Mouse (Mus musculus) ES-E14 (cell line): Measurements from ENCODE around the gene Vav3.

Experiments used
- CHD2 ChIP-seq: IDR thresholded peaks from 2 replicates; pipeline ENCODE4 v1.6.1; 2014; ENCODE audit warnings: mild to moderate bottlenecking, low read depth, low read length, inconsistent platforms
- HCFC1 ChIP-seq: IDR thresholded peaks from 2 replicates; pipeline ENCODE4 v1.6.1; 2012; ENCODE audit warnings: low read length, inconsistent platforms, borderline replicate concordance; ENCODE audit not compliant: insufficient read depth
- MAFK ChIP-seq: IDR thresholded peaks from 2 replicates; pipeline ENCODE4 v1.6.1; 2014; ENCODE audit warnings: mild to moderate bottlenecking, low read depth, low read length, inconsistent platforms; ENCODE audit not compliant: insufficient read depth
- ZC3H11A ChIP-seq: IDR thresholded peaks from 2 replicates; pipeline ENCODE4 v1.6.1; 2012; ENCODE audit warnings: low read depth, mild to moderate bottlenecking, inconsistent platforms, low read length, borderline replicate concordance
- ZNF384 ChIP-seq: IDR thresholded peaks from 2 replicates; pipeline ENCODE4 v1.6.1; 2012; ENCODE audit warnings: low read depth, low read length, inconsistent platforms

- TF ChIP-seq MAFK (no peak), ZNF384 (no peak), ZC3H11A (no peak), HCFC1 (no peak), CHD2 (no peak)
Measured at GRCm38 (mm10) chr3:109516372-109516771, 175.9 kb downstream of the Vav3 start.
